Mouse (Mus musculus): Measurements from ENCODE around the gene 4933411K16Rik.

4933411K16Rik gene

GRCm38 (mm10) chr19:42035456-42036248 lies 16.4 kb upstream of the 4933411K16Rik start, which contains the start of gene Ankrd2:
TSS of gene Ankrd2 (plus strand) at chr19:42036000.
- peak; percentile 70 to 79 for DNase-seq (ENCODE audit: low spot score in 2 of 2)

GRCm38 (mm10) chr19:42036357-42036756 lies 15.7 kb upstream of the 4933411K16Rik start:
- no peak for DNase-seq (ENCODE audit: low spot score in 2 of 2)

DNA sequence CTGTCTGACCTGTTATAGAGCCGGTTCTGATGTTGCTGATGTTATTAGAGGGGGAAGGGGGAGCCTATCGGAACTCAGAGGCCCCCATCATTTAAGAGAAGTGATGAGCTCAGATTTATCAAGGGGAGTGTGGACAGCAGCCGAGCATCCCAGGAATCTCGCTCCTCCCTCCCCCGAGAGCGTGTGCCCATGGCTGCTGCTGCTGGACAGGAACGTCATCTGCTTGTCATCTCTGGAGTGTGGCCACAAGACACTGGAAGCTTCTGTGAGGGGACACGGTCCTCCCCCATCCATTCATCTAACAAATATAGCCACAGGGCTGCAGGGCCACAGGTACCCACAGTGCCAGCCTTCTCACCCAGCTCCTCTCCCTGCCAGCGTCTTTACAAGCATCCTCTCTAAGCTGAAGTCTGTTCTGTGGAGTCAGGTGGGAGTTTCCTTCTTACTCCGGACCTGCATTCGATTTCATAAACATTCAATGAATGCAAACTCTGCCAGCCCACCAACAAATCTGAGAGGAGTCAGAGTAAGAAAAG lies 14.8 kb upstream of the 4933411K16Rik start:
- DNase-seq (ENCODE audit: low spot score in 2 of 2) = no peak

DNA sequence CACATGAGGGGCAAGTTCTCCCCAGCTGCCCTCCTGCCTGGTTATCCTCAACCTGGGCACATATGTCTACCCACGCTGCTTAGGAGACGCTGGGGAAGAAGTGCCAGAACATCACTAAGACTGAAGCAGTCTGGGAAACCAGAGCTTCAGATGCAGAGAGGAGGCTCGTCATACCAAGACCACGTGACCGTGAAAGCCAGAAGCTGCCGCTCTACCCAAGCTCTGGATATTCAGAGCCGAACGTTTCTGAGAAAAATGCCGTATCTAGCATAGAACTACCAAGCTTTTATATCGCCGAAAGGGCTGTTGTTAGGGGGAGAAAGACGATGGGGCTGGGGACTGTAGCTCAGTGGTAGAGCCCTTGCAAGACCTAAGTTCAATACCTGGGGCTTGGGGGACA lies 13.7 kb upstream of the 4933411K16Rik start:
- DNase-seq (ENCODE audit: low spot score in 2 of 2) = no peak

DNA sequence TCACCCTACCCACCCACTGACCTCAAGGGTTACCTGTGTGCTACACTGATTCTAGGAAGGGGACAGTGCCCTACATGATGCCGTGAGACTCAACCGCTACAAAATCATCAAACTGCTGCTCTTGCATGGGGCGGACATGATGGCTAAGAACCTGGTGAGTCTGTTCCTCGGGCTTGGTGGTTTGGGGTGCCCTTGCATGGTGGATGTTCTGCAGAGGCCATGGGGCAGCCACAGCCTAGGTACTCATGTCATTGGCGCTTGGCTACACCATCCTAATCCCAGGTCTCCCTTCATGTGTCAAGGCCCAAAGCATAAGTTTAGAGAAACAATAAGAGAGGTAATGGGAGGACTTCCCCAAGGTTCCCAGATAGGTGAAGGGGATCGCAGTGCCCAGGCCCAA lies 8.1 kb upstream of the 4933411K16Rik start:
- DNase-seq (ENCODE audit: low spot score in 2 of 2) = no peak

GRCm38 (mm10) chr19:42045269-42046102 lies 6.6 kb upstream of the 4933411K16Rik start, which contains the start of gene Hoga1:
TSS of gene Hoga1 (plus strand) at chr19:42045610.
- peak; percentile 52 to 65 for DNase-seq (ENCODE audit: low spot score in 2 of 2)

DNA sequence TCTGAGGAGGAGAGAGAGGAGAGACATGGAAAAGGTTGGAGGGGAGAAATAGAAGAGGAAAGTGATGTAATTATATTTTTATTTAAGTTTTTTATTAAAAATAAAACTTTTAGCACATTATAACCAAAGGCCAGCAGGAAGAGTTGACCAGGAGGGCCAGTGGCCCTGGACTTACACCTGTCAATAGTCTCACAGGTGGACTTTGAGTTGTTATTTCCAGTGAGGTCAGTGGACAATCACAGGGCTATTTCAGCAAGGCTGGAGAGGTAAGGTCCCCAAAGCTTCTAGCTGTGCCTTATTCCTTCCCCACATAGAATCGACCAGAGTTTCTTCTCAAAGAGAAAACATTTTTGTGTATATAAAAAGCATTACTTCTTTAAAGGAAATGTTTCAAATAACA lies 1.8 kb upstream of the 4933411K16Rik start:
- no peak for DNase-seq (ENCODE audit: low spot score in 2 of 2)

DNA sequence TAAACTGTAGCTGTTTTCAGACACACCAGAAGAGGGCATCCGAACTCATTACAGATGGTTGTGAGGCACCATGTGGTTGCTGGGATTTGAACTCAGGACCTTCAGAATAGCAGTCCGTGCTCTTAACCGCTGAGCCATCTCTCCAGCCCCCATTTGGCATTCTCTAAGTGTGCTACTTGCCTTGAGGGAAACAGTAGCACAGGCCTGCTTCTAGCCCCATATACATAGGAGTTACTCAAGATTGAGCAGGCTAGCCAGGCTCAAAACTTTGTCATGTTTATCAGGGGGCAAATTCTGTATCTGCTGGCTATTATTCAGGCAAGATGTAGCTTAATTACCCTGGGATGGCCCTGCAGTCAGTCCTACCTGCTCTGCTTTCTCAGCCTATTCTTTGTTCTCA lies 697 bp upstream of the 4933411K16Rik start:
- DNase-seq (ENCODE audit: low spot score in 2 of 2) = no peak

DNA sequence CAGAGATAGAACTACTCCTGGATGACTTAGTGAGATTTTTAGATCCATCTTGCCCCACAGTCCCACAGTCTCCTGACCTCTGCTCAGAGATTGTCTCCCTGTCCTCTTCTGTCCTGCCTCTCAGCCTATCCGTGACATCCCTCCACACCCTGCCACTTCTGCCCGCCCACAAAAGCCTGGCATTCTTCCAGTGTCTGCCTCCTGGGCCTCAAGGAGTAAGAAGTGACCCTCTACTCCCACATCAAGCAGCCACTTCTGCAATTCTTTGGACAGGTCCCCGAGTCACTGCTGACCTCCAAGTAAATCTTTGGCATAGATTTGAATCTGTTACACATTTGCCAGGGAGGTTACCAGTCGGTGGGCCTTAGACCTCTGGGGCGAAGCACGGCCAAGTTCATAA lies 2.2 kb downstream of the 4933411K16Rik start:
- DNase-seq (ENCODE audit: low spot score in 2 of 2) = no peak

DNA sequence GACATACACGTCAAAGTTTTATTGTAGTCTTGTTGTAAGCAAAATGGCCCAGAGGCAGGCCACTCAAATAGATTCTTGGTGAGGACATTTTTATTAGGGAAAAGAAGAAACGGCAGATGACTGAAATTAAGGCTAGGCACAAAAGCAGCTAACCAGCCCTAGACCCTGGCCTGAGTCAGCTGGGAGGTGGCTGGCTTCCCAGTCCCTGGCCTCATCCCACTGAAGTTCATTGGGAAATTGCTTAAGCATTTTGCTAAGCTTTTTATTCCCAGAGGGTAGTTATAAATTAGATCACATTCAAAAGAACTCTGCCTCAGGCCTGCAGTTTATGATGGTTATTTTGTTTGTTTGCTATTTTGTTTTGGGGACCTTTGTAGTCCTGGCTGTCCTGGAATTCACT lies 3.8 kb downstream of the 4933411K16Rik start:
- DNase-seq (ENCODE audit: low spot score in 2 of 2) = no peak

- no peak for DNase-seq (ENCODE audit: low spot score in 2 of 2)
Measured at GRCm38 (mm10) chr19:42056719-42057409, 4.8 kb downstream of the 4933411K16Rik start.

DNA sequence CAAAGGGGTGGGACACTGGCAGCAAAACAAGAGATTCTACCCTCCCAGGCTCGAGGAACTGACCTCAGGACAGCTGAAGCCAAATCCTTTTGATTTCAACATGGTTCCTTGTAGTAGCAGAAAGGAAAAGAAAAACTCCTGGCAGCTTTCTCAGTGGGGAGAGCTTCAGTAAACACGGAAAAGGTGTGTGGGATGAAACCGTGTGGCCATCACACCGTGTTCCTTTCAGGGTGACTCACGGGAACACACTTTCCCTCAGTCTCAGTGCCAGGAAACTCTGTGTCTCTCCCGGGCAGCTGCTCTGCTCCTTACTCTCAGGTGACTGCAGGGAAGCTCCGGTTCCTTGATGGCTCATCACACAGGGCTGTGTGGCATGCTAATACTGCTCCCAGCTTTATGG lies 6.4 kb downstream of the 4933411K16Rik start:
- DNase-seq (ENCODE audit: low spot score in 2 of 2) = no peak

- DNase-seq (ENCODE audit: low spot score in 2 of 2) = no peak
Measured at GRCm38 (mm10) chr19:42061443-42061842, 9.4 kb downstream of the 4933411K16Rik start.

DNA sequence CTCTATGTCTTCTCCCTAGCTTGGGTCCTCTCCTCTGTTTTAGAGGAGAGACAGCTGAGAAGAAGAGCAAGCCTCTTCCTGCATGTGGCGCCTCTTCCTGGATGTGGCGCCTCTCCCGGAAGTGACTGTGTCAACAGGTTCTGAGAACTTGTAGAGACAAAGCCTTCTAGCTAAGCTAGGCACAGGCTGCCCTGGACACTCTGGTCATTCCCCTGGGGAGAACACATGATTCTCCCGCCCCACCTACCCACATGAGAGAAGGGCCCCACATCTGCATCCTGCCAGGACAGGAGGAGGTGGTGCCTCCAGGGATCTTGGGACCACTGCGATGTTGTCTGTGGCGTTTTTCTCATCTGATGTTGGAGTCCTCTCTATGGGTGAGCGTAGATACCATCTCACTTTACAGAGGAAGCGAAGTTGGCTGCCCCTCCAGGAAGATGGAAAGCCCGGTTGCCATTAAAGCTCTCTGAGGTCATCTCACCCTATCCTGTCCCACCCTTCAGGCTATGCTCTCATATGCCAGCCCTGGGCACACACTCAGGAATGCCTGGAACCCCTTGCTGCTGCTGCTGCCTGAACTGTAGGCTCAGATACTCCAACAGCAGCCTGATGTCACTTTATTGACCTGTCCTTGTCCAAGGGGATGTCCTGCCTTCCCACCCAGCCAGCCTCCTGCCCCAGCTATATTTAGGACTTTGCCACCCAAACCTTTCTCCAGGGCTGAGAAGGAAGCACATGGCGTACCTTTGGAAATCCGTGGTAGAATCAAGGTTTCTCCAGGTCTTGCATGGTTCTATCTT lies 16.6 kb downstream of the 4933411K16Rik start:
- no peak for DNase-seq (ENCODE audit: low spot score in 2 of 2)

GRCm38 (mm10) chr19:42069241-42069525 lies 17.1 kb downstream of the 4933411K16Rik start:
- DNase-seq (ENCODE audit: low spot score in 2 of 2) = no peak

GRCm38 (mm10) chr19:42071221-42071620 lies 19.2 kb downstream of the 4933411K16Rik start:
- no peak for DNase-seq (ENCODE audit: low spot score in 2 of 2)

- DNase-seq (ENCODE audit: low spot score in 2 of 2) = no peak
Measured at GRCm38 (mm10) chr19:42071886-42072608, 20.0 kb downstream of the 4933411K16Rik start.

DNA sequence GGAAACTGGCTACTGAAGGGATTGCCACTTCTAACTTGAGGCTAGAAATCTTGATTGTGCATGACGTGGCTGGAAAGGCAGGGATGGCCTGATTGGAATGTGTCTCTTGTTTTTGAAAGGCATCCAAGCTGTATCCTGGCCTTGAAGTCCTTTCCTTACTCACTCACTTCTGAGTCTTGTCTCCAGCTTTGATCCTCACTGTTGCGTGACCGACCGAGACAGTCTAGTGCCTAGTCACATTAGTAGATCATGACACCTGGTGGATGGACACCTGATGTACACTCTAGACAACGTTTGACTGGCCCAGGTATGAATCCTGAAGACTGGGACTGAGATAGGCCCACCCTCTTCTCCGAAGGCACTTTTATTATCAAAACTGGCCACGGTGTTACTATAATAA lies 20.8 kb downstream of the 4933411K16Rik start:
- no peak for DNase-seq (ENCODE audit: low spot score in 2 of 2)

- no peak for DNase-seq (ENCODE audit: low spot score in 2 of 2)
Measured at GRCm38 (mm10) chr19:42075051-42075450, 23.0 kb downstream of the 4933411K16Rik start.

GRCm38 (mm10) chr19:42075992-42076391 lies 23.9 kb downstream of the 4933411K16Rik start:
- DNase-seq (ENCODE audit: low spot score in 2 of 2) = no peak

DNA sequence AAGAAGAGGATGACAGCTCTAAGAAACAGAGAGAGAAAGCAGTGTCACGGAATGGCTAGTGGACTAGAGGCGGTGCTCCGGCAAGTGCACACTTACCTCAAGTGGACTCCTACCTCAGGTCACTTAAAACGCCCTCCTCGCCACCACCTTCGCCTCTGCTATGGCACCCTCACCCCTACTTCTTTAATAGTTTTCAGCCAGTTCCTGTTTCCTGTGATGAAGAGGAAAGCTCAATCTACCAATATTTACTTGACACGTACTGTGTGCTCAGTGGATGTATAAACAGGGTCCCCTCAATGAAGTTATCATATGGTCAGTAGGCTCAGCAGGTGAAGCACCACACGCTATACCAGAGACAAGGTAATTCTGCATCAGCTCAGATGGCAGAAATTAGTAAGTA lies 26.5 kb downstream of the 4933411K16Rik start:
- DNase-seq (ENCODE audit: low spot score in 2 of 2) = no peak

All from thymus, postnatal 10 days (tissue).